Mouse (Mus musculus): ENCODE data around the gene Art5. TPM values are rescaled to one million over a fixed set of nuclear protein-coding genes. Genes with fewer than 3 reads are reported as not detected.
"Not testable (repeated sequence)": the region's sequence is repeated elsewhere in the genome, so short reads cannot be mapped to it uniquely, and the experiment has no call there.

The Art5 gene
- total RNA-seq, 2 experiments from 2014 or later = not detected

- DNase-seq = no peak
Observed at GRCm38 (mm10) chr7:102080311-102080710, 29.0 kb downstream of the Art5 start.

- no peak for DNase-seq
Observed at GRCm38 (mm10) chr7:102078517-102078916, 30.8 kb downstream of the Art5 start.

DNA sequence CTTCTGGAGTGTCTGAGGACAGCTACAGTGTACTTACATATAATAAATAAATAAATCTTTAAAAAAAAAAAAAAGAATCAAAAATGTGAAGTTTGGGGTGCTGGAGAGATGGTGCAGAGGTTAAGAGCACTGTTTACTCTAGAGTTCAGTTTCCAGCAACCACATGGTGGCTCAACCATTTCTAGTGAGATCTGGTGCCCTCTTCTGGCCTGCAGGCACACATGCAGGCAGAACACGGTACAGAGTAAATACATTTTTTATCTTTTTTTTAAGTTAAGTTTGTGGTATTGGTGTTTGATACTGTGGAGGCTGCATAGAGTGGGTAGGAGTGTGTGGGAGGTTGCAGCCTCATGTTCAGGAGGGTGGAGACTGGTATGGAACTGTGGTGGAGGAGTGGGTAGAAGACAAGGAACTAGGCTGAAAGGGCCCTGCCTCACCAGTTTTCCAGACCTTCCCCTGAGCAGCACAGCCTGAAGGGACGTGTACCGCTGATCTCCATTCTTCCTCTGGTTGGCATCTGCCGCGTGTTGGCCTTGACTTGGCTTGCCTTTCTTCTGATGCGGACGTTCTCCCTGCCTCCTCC, 32.5 kb downstream of the Art5 start:
- DNase-seq = no peak

DNA sequence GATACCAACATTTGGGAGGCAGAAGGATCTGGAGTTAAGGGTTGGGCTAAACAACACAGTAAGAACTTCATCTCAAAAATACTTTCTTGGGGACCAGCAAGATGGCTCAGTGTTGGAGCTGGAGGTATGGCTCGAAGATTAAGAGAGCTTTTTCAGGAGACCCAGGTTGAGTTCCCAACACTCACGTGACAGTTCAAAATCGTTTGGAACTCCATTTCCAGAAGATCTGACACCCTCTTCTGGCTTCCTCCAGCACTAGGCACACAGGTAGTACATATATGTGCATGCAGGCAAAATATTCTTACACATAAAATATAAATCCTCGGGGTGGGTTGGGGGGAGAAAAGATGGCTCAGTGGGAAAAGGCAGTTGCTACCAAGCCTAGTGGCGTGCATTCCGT, 42.9 kb downstream of the Art5 start:
- DNase-seq = no peak

GRCm38 (mm10) chr7:102065046-102065891, 44.0 kb downstream of the Art5 start, which contains the start of the genes Rnf121, Xndc1 and Xntrpc:
Gene Rnf121 (minus strand): TSS chr7:102065469.
Gene Xndc1 (plus strand): TSS chr7:102065511.
Gene Xntrpc (plus strand): TSS chr7:102065713.
- peak; percentile 94 to 95 for DNase-seq

GRCm38 (mm10) chr7:102064655-102065045, 44.6 kb downstream of the Art5 start:
- DNase-seq = no peak

GRCm38 (mm10) chr7:102063891-102064290, 45.4 kb downstream of the Art5 start:
- DNase-seq = no peak

- DNase-seq = no peak
Observed at GRCm38 (mm10) chr7:102062203-102062602, 47.1 kb downstream of the Art5 start.

DNA sequence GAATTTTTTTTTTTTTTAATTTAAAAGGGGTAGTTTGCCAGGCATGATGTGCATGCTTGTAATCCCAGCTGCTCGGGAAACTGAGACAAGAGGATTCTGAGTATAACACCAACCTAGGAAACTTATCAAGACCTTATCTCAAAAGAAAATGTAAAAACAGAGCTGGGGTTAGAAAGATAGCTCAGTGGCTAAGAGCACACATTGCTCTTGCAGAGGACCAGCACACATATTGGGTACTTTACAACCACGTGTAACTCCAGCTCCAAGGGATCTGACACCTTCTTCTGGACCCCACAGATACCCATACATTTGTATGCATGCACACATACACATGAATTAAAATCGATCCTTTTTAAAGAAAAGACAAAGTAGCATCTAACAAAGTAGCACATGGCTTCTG, 47.9 kb downstream of the Art5 start:
- DNase-seq = no peak

DNA sequence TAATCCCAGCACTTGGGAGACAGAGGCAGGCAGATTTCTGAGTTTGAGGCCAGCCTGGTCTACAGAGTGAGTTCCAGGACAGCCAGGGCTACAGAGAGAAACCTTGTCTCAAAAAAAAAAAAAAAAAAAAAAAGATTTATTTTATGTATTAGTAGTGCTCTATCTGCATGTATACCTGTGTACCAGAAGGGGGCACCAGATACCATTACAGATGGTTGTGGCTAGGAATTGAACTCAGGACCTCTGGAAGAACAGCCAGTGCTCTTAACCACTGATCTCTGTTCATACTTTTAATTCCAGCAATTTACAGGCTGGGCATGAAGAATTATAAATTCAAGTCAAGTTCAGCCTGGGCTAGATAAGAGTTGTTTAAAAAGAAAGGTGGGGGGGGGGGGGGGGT, 60.8 kb downstream of the Art5 start:
- DNase-seq = not testable (repeated sequence)

Other genes with a start within 250 kb of the Art5 start
- gene Anapc15, start 245.8 kb downstream of the Art5 start, total RNA-seq (2021) = 10 to 100 TPM; 27.9 to 30.1 TPM
- 1 to 10 TPM in 1 of 2 experiments, under 1 TPM in 1; 0.62 to 4.9 TPM for gene Folr1, start 238.7 kb downstream of the Art5 start, total RNA-seq (2021)
- gene Lamtor1, start 203.6 kb downstream of the Art5 start, total RNA-seq (2021) = 10 to 100 TPM; 87.9 to 90.5 TPM
- gene Tomt, start 203.1 kb downstream of the Art5 start, total RNA-seq (2021) = not detected
- gene Lrrc51, start 175.6 kb downstream of the Art5 start, total RNA-seq (2021) = 1 to 10 TPM; 4.8 to 5.7 TPM
- gene Numa1, start 175.4 kb downstream of the Art5 start, total RNA-seq (2021) = 100 to 1,000 TPM; 101 to 112 TPM
- 10 to 100 TPM in 1 of 2 experiments, 1 to 10 TPM in 1; 7.8 to 11.0 TPM for gene Il18bp, start 90.8 kb downstream of the Art5 start, total RNA-seq (2021)
- 10 to 100 TPM; 39.5 to 51.6 TPM for gene Rnf121, start 44.0 kb downstream of the Art5 start, total RNA-seq (2021)
- 10 to 100 TPM; 27.5 to 30.0 TPM for gene Xndc1, start 44.0 kb downstream of the Art5 start, total RNA-seq (2021)
- 1 to 10 TPM; 2.2 to 2.4 TPM for gene Xntrpc, start 43.8 kb downstream of the Art5 start, total RNA-seq (2021)
- gene Trpc2, start 26.4 kb downstream of the Art5 start, total RNA-seq (2021) = 1 to 10 TPM; 1.4 to 2.5 TPM
- gene Art1, start 7.7 kb downstream of the Art5 start, total RNA-seq (2021) = not detected
- not detected for gene Chrna10, start 7.3 kb upstream of the Art5 start, total RNA-seq (2021)
- gene Nup98, start 100.7 kb upstream of the Art5 start, total RNA-seq (2021) = 10 to 100 TPM; 38.8 to 44.9 TPM
- 10 to 100 TPM; 27.1 to 29.1 TPM for gene Pgap2, start 100.7 kb upstream of the Art5 start, total RNA-seq (2021)
- gene Rhog, start 146.6 kb upstream of the Art5 start, total RNA-seq (2021) = 10 to 100 TPM; 23.9 to 29.4 TPM
- 10 to 100 TPM; 66.1 to 67.8 TPM for gene Stim1, start 158.3 kb upstream of the Art5 start, total RNA-seq (2021)